Mouse (Mus musculus) small intestine, adult 2 months (tissue): ENCODE data around the gene Eya2. TPM values are rescaled to one million over a fixed set of nuclear protein-coding genes. Genes with fewer than 3 reads are reported as not detected.

Experiments
- H3K27ac ChIP-seq: fragments of 200-500 bp; 2 replicates; pipeline ENCODE4 v1.5.1; 2012; ENCODE audit warnings: low read depth, low read length, control low read depth, inconsistent platforms; ENCODE audit not compliant: insufficient read depth
- H3K27me3 ChIP-seq: fragments of 200-500 bp; 2 replicates; pipeline ENCODE4 v1.6.1; 2012; ENCODE audit warnings: mild to moderate bottlenecking, moderate library complexity, low read length, inconsistent platforms; ENCODE audit not compliant: control insufficient read depth, insufficient read depth
- H3K36me3 ChIP-seq: fragments of 200-500 bp; 2 replicates; pipeline ENCODE4 v1.6.1; 2012; ENCODE audit warnings: mild to moderate bottlenecking, low read length, control low read depth, inconsistent platforms; ENCODE audit not compliant: control insufficient read depth, insufficient read depth
- H3K4me1 ChIP-seq: fragments of 200-500 bp; 2 replicates; pipeline ENCODE4 v1.6.1; 2012; ENCODE audit warnings: low read length, inconsistent platforms, mixed read lengths; ENCODE audit not compliant: control insufficient read depth, insufficient read depth, insufficient read length
- H3K4me3 ChIP-seq: fragments of 200-500 bp; 2 replicates; pipeline ENCODE4 v1.5.1; 2012; ENCODE audit warnings: low read depth, mild to moderate bottlenecking, control low read depth, inconsistent platforms, low read length, moderate library complexity
- CTCF ChIP-seq: fragments of 200-500 bp; IDR thresholded peaks from 2 replicates; pipeline ENCODE4 v1.5.1; 2012; ENCODE audit warnings: low read depth, mild to moderate bottlenecking, control low read depth, inconsistent platforms, low read length, moderate library complexity, mixed read lengths; ENCODE audit not compliant: insufficient replicate concordance, insufficient read length; ENCODE audit errors: extremely low read depth
- POLR2A ChIP-seq: fragments of 200-500 bp; IDR thresholded peaks from 2 replicates; pipeline ENCODE4 v1.6.1; 2012; ENCODE audit warnings: low read depth, mild to moderate bottlenecking, control low read depth, inconsistent platforms, low read length, moderate library complexity
- WGBS: fragments of 180-500 bp; shearing (Covaris S2); methylation state at CpG from one replicate; pipeline ENCODE4 v1.1.7; 2018; 5-methylcytosine and 5-hydroxymethylcytosine counted together
- polyA plus RNA-seq: library from polyadenylated mRNA; depleted of rRNA; stranded (reverse); fragments of >200 nt; gene quantifications from 2 replicates; pipeline ENCODE4 v1.2.3, GENCODE M21; 2012

Gene Eya2
- polyA plus RNA-seq, 1 experiment = 0.93 TPM

GRCm38 (mm10) chr2:165748426-165748825, 153.6 kb downstream of the Eya2 start:
- no peaks in the 10 kb centered on the region for H3K36me3 ChIP-seq
- H3K4me1 ChIP-seq = no peaks in the 10 kb centered on the region
- H3K27ac ChIP-seq = no peak overlapping the region
- H3K27me3 ChIP-seq = no peaks in the 10 kb centered on the region
- WGBS = 20% methylated on average over 11 of the region's 11 CpGs
- TF ChIP-seq POLR2A = no peak
- TF ChIP-seq CTCF = no peak
- H3K4me3 ChIP-seq = no peak overlapping the region

- 45% methylated on average over 7 of the region's 7 CpGs for WGBS
These were observed 156.2 kb downstream of the Eya2 start for GRCm38 (mm10) chr2:165751068-165751467.

GRCm38 (mm10) chr2:165752704-165753103, 157.9 kb downstream of the Eya2 start:
- Histone ChIP-seq H3K27ac (no peak overlapping the region), H3K27me3 (no peaks in the 10 kb centered on the region), H3K4me3 (no peak overlapping the region), H3K4me1 (no peaks in the 10 kb centered on the region), H3K36me3 (no peaks in the 10 kb centered on the region)
- WGBS = 76% methylated on average over 4 of the region's 4 CpGs
- no peak for TF ChIP-seq POLR2A
- no peak for TF ChIP-seq CTCF

More at GRCm38 (mm10) chr2:165751068-165751467, 156.2 kb downstream of the Eya2 start:
- H3K27me3 ChIP-seq = no peaks in the 10 kb centered on the region
- H3K4me3 ChIP-seq = no peak overlapping the region
- TF ChIP-seq CTCF = no peak
- TF ChIP-seq POLR2A = no peak
- H3K36me3 ChIP-seq = no peaks in the 10 kb centered on the region
- H3K27ac ChIP-seq = no peak overlapping the region
- H3K4me1 ChIP-seq = no peaks in the 10 kb centered on the region

GRCm38 (mm10) chr2:165757799-165758198, 163.0 kb downstream of the Eya2 start:
- Histone ChIP-seq H3K27ac (no peak overlapping the region), H3K4me3 (no peak overlapping the region), H3K4me1 (no peaks in the 10 kb centered on the region), H3K27me3 (no peaks in the 10 kb centered on the region), H3K36me3 (no peaks in the 10 kb centered on the region)
- 72% methylated on average over 15 of the region's 15 CpGs for whole genome bisulfite sequencing
- TF ChIP-seq CTCF (no peak), POLR2A (no peak)

GRCm38 (mm10) chr2:165758534-165758933, 163.7 kb downstream of the Eya2 start:
- no peak overlapping the region for H3K27ac ChIP-seq
- WGBS = 20% methylated on average over 5 of the region's 5 CpGs
- TF ChIP-seq POLR2A = no peak
- no peaks in the 10 kb centered on the region for H3K36me3 ChIP-seq
- H3K4me1 ChIP-seq = no peaks in the 10 kb centered on the region
- H3K27me3 ChIP-seq = no peaks in the 10 kb centered on the region
- no peak overlapping the region for H3K4me3 ChIP-seq

GRCm38 (mm10) chr2:165759421-165759985, 164.7 kb downstream of the Eya2 start:
- 91% methylated on average over 13 of the region's 13 CpGs for WGBS
- Histone ChIP-seq H3K27me3 (no peaks in the 10 kb centered on the region), H3K27ac (no peak overlapping the region), H3K4me1 (no peaks in the 10 kb centered on the region), H3K4me3 (no peak overlapping the region), H3K36me3 (no peaks in the 10 kb centered on the region)
- TF ChIP-seq CTCF (no peak), POLR2A (no peak)

- H3K4me3 ChIP-seq = no peak overlapping the region
- H3K36me3 ChIP-seq = no peaks in the 10 kb centered on the region
- H3K27me3 ChIP-seq = no peaks in the 10 kb centered on the region
- 58% methylated on average over 10 of the region's 11 CpGs for WGBS
- TF ChIP-seq POLR2A (no peak), CTCF (no peak)
- no peak overlapping the region for H3K27ac ChIP-seq
- H3K4me1 ChIP-seq = no peaks in the 10 kb centered on the region
These were observed 174.1 kb downstream of the Eya2 start for GRCm38 (mm10) chr2:165768805-165769358.
